Mouse (Mus musculus) kidney, embryonic 15.5 days (tissue): Measurements from ENCODE around the gene Zfp523. TPM values are rescaled to one million over a fixed set of nuclear protein-coding genes. Genes with fewer than 3 reads are reported as not detected.

Experiments
- ATAC-seq: fragments of 200-750 bp; cut with Nextera tagmentation; replicated peaks from 2 replicates; pipeline ENCODE4 v1.8.0; 2017; ENCODE audit warnings: moderate TSS enrichment; ENCODE audit not compliant: low FRiP score
- H3K27ac ChIP-seq: fragments of 300-500 bp; sonication (generic); 2 replicates; pipeline ENCODE4 v1.5.1; 2015; ENCODE audit warnings: mild to moderate bottlenecking, inconsistent platforms
- H3K27me3 ChIP-seq: fragments of 300-500 bp; sonication (generic); 2 replicates; pipeline ENCODE4 v1.6.1; 2015; ENCODE audit warnings: inconsistent platforms
- H3K36me3 ChIP-seq: fragments of 300-500 bp; sonication (generic); 2 replicates; pipeline ENCODE4 v1.6.1; 2015; ENCODE audit warnings: inconsistent platforms
- H3K4me1 ChIP-seq: fragments of 300-500 bp; sonication (generic); 2 replicates; pipeline ENCODE4 v1.6.1; 2015; ENCODE audit warnings: inconsistent platforms
- H3K4me2 ChIP-seq: fragments of 300-500 bp; sonication (generic); 2 replicates; pipeline ENCODE4 v1.6.1; 2015; ENCODE audit warnings: moderate library complexity, mild to moderate bottlenecking, inconsistent platforms
- H3K4me3 ChIP-seq: fragments of 300-500 bp; sonication (generic); replicated peaks from 2 replicates; pipeline ENCODE4 v1.5.1; 2015; ENCODE audit warnings: mild to moderate bottlenecking, inconsistent platforms
- H3K9ac ChIP-seq: fragments of 300-500 bp; sonication (generic); 2 replicates; pipeline ENCODE4 v1.6.1; 2015; ENCODE audit warnings: mild to moderate bottlenecking, inconsistent platforms
- H3K9me3 ChIP-seq: fragments of 300-500 bp; sonication (generic); replicated peaks from 2 replicates; pipeline ENCODE4 v1.6.1; 2016; ENCODE audit warnings: inconsistent platforms
- WGBS: fragments of 180-500 bp; shearing (Covaris S2); methylation state at CpG from one replicate; pipeline ENCODE4 v1.1.7; 2015; ENCODE audit warnings: mixed read lengths; 5-methylcytosine and 5-hydroxymethylcytosine counted together
- polyA plus RNA-seq: library from polyadenylated mRNA; unstranded; fragments of >200 nt; fragmentation: Nextera tagmentation; extraction: Ambion mirVana; gene quantifications from 2 replicates; pipeline ENCODE4 v1.2.1, GENCODE M21; 2015

Gene Zfp523
- polyA plus RNA-seq, 1 experiment from 2014 or later = 40.1 TPM

GRCm38 (mm10) chr17:28252281-28252648, 75.3 kb downstream of the Zfp523 start:
- WGBS = 81% methylated on average over 5 of the region's 5 CpGs
- Histone ChIP-seq H3K9me3 (no peaks in the 10 kb centered on the region), H3K4me2 (no peak overlapping the region), H3K36me3 (peaks cover 7% of the 10 kb centered on the region; the same call in 1 of the 2 replicates), H3K27me3 (no peaks in the 10 kb centered on the region), H3K27ac (0 out of 2 replicates have a peak overlapping the region, but pooled peaks have one; percentile 9), H3K4me1 (peaks cover 58% of the 10 kb centered on the region), H3K4me3 (no peak overlapping the region), H3K9ac (no peak overlapping the region)
- ATAC-seq = no peak

- no peak; the same call in 1 of the 2 replicates for ATAC-seq
- no peak overlapping the region for H3K4me2 ChIP-seq
- 58% methylated on average over 7 of the region's 7 CpGs for WGBS
- peaks cover 7% of the 10 kb centered on the region; the same call in 1 of the 2 replicates for H3K36me3 ChIP-seq
- H3K27ac ChIP-seq = no peak overlapping the region
- H3K9me3 ChIP-seq = no peaks in the 10 kb centered on the region
- H3K4me1 ChIP-seq = peaks cover 57% of the 10 kb centered on the region
- H3K27me3 ChIP-seq = no peaks in the 10 kb centered on the region
- H3K4me3 ChIP-seq = no peak overlapping the region
- no peak overlapping the region for H3K9ac ChIP-seq
Measured at GRCm38 (mm10) chr17:28253216-28253615, 76.3 kb downstream of the Zfp523 start.

DNA sequence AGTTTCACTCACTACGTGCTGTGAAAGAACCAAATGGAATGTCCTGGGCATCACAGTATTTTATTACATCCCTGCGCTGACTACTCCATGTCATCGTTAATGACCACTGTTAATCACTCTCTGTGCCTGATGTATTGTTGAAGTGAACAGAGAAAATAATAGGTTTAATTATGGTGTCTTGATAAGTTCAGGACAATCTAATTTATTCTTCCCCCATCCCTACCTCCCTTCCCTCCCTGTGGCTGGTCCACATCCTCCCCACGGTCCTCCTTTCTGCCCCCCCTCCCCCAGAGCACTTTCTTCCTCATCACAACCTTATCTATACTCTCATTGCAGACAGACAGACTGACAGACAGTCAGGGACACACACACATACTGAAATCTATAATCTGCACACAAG, 77.9 kb downstream of the Zfp523 start:
- Histone ChIP-seq H3K27ac (peak overlapping the region; percentile 59; the same call in 1 of the 2 replicates), H3K9me3 (no peaks in the 10 kb centered on the region), H3K4me3 (no peak overlapping the region), H3K36me3 (peaks cover 7% of the 10 kb centered on the region; the same call in 1 of the 2 replicates), H3K4me2 (no peak overlapping the region), H3K27me3 (no peaks in the 10 kb centered on the region), H3K9ac (no peak overlapping the region), H3K4me1 (peaks cover 61% of the 10 kb centered on the region)
- WGBS = 22% methylated on average over 4 of the region's 4 CpGs
- no peak for ATAC-seq

Other genes with a start within 250 kb of the Zfp523 start
- gene Tcp11, start 96.5 kb upstream of the Zfp523 start, polyA plus RNA-seq = 5.8 and 6.1 TPM in 2 replicates
- 17.7 and 19.2 TPM in 2 replicates for gene Scube3, start 35.0 kb upstream of the Zfp523 start, polyA plus RNA-seq
- gene Def6, start 30.6 kb downstream of the Zfp523 start, polyA plus RNA-seq = 6.7 and 7.5 TPM in 2 replicates
- 2.3 and 2.7 TPM in 2 replicates for gene Ppard, start 55.6 kb downstream of the Zfp523 start, polyA plus RNA-seq
- gene Fance, start 136.4 kb downstream of the Zfp523 start, polyA plus RNA-seq = 28.4 and 33.7 TPM in 2 replicates
- gene Rpl10a, start 151.3 kb downstream of the Zfp523 start, polyA plus RNA-seq = 643 and 689 TPM in 2 replicates
- 9.8 and 11.0 TPM in 2 replicates for gene Tead3, start 173.7 kb downstream of the Zfp523 start, polyA plus RNA-seq
- gene Tulp1, start 188.1 kb downstream of the Zfp523 start, polyA plus RNA-seq = 5.6 and 6.4 TPM in 2 replicates